Mouse (Mus musculus): ENCODE measurements around the gene Sfxn5.

DNA sequence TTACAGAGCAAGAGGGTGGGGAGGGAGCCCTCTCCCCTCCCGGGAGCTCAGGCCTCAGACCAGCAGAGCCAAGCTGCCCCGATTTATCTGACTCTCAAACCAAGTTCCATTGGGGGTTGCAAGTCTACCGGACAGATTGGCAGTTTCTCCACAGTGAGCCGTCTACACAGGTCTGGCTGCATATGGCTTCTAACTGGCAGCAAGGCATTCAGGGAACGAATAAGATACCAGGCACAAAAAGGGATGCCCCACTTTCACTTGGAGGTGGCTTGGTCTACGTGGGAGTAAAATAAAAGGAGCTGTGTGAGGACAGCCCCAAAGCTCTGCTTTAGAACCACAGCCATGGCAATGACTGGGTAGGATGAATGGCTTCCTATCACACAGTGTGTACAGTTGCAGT lies 67.2 kb downstream of the Sfxn5 start:
- TF ChIP-seq POLR2A (IDR thresholded peaks at IDR 0.05; ENCODE audit: insufficient read length, low read depth) (no peak), USF1 (IDR thresholded peaks at IDR 0.05; ENCODE audit: low read depth) (no peak)
